Mouse (Mus musculus) B cell, adult 2 months (primary cell): ENCODE measurements at regions not wholly inside any gene's neighbourhood (a gene's known extent, or its start where the extent isn't known, plus 50 kb on each side); places are given as distances from the start of the nearest gene placed in this dataset.

Source experiments
- DNase-seq, 2 experiments: peaks; one replicate each; pipeline ENCODE4 v3.0.0; 2022

DNA sequence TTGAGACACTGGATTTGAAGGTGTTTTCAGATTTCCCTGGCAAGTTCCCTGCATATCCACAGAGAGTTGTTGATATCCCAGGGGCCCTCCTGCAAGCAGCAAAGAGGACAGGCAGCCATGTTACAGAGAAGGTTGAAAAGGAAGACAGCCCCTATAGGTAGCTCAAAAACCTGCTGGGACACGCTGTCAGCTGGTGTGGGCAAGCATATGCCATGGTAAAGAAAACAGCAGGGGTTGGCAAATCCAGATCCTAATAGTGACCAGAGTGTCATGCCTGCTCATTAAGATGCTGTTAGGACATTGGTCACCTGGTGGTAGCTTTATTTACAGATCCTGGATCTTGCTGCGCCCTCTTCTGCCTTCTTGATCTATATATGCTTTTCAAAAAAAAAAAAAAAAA is 397.6 kb downstream of the Tns1 start:
- DNase-seq: no peak

DNA sequence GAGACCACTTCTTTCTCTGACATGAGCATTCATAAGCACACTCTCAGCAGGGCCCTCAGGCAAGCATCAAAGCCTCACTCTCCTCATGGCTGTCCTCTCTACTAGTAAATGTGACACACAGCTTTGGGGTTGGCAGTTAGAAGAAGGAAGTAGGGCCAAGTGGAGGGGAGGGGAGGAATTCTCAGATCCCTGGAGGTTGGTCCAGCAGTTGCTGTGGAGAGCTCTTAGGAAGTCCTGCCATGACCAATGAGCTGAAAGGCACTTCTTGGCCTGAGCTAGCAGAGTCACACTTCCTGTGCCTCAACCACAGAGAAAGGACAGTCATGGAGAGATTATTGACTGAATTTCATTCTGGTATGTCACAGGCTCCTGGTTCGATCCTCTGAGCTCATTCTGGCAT is 398.8 kb downstream of the Tns1 start:
- DNase-seq: no peak

GRCm38 (mm10) chr1:73724551-73724950 is 399.7 kb downstream of the Tns1 start:
- no peak for DNase-seq

GRCm38 (mm10) chr1:73721486-73722225 is 402.6 kb downstream of the Tns1 start:
- DNase-seq: no peak

DNA sequence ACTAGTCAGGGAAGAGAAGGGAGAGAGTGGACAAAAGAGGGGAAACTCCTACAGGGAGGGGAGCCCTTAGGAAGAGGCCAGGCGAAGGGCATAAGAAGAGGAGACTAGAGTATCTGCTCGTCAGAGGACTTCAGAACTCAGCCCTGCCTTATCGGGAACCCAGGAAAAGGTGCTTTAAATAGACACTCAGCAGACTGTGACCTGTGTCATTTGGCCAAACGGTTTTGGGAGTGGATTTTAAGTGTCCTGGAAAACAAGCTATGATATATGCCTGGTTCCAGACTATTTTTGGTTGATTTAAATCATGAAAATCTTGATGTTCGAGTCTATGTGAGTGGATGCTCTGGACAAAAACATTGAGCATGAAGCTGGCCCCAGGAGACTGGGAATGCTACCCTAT is 405.8 kb downstream of the Tns1 start:
- no peak for DNase-seq

- no peak for DNase-seq
These were observed 406.8 kb downstream of the Tns1 start for GRCm38 (mm10) chr1:73717401-73717800.

DNA sequence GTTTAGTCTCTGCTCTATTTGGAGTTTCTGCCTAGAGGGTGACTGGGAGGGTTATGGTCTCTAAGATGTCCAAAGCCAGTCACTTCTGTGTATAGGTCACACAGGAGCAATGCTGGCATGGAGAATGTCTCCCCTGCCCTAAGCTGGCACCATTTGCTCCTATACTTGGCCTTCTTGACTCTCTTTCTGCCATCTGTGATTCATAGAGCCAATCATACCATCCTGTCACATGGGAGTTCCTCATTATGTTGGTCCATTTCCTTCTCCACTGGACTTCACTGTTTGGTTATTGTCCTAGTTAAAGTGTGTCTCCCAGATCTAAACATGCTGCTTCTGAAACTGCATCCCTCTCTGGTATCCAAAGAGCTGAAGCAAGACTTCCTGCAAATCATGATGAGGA is 407.3 kb downstream of the Tns1 start:
- DNase-seq: no peak

DNA sequence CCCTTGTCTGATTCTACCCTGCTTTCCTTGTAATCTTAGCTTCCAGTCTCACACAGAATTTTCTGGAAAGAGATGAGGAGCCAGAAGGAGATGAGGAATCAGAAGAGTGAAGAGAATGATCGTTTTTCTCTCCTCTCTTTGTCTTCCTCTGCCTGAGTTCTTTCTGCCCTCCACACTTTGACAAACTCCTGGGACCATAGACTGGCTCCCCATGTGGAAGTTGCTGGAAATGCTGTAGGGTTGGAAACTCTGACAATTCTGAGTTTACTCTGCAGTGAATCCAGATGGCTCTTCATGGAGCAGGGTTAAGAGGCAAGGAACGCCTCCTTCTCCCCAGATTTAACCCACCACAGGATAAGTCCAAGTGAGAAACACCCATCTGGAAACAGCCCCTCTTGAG is 408.7 kb downstream of the Tns1 start:
- no peak for DNase-seq

GRCm38 (mm10) chr1:73702428-73702842 is 421.8 kb downstream of the Tns1 start:
- no peak for DNase-seq

DNA sequence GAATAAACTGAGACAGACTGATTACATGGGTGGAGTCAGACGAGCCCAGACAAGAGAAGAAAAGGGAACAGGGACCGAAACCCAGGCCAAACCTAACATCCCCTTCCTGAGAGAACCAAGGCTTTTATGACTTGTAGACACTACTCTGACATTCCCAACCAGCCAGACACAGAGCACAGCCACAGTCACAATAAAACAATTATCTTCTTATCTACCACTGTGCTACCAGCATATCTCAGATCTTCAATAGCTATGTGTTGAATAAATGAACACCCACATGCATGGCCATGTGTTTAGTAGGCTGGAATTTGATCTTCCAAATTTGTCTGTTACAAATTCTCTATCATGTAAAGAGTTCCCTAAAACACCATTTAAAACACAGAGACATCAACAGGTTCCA is 430.7 kb downstream of the Tns1 start:
- no peak for DNase-seq

DNA sequence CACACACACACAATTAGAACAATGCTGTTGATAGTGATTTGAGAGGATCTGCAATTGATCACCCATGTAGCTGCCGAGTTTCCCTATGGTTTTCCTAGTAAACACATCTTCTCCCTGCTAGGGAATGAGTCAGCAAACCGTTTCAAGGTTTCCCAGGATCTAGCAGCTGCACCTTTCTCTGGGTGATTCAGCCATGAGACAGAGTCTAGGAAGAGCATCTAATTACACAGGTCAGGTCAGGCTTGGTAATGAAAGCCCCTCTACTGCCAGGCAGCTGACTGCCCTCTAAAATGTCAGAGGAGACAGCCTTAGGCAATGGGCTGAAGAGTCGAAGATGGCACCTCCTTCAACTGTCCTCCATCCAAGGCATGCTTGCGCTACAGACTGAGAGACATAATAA is 438.5 kb downstream of the Tns1 start:
- DNase-seq: no peak

DNA sequence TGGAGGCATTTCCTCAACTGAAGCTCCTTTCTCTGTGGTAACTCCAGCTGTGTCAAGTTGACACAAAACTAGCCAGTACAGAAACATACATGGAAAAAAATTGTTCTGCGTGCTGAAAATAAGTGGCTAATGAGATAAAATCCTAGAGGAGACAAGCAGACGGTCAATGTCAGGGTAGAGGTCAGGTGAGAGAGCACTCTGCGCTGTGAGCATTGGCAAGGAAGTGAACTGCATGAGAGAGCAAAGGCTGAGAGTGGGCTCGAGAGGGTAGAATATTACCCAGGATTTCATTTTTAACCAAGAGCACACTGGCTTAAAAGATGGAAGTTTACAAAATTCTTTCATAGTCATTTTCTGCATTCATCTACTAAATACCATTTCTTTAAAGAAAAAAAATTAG is 439.2 kb downstream of the Tns1 start:
- DNase-seq: no peak

DNA sequence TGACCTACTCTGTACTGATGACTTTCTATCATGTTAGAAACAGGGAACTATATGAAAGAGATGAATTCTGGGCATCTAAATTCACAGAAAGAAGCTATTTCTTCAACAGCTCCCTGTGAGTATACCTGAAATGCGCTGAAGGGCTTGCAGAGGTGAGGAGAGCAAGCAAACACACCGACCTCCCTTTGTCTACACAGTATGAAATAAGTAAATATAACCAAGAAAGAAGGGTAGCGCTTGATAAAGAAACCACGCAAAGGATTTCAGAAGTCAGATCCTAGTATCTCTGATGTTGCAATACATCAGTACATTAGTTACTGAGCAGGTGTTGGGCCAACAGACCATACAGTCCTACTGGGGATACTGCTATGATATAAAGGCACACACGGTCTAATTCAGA is 440.1 kb downstream of the Tns1 start:
- no peak for DNase-seq

DNA sequence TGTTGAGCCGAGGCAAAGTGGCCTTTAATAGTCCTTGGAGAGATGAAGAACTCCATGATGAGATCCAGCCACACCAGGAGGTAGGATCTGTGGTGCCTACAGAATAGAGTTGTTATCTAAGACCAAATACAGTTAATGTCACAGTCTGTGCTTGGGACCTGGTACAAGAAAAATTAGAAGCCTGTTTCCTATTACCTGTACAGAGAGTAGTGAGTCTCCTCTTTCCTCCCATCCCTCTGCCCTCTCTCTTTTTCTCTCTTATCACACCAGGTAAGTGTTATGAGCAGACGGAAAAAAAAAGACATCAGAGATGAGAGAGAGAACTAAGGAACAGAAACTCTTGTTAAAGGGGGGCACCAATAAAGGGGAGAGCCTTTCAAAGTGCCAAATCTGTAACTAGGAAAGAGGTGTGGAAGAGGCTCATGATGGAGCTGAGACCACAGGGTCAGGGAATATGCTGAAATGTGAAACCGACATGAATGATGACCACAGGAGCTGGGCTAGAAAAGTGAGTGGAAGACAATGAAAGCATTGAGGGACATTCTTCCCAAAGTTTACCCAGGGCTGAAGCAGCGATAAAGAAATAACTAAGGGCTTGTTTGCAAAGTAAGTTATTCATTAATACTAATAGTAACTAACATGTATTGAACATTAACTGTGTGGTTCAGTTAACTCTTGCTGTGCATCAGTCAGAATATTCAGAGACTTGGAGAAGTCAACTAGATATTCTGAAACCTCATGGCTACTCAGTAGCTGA is 440.9 kb downstream of the Tns1 start:
- DNase-seq: no peak

DNA sequence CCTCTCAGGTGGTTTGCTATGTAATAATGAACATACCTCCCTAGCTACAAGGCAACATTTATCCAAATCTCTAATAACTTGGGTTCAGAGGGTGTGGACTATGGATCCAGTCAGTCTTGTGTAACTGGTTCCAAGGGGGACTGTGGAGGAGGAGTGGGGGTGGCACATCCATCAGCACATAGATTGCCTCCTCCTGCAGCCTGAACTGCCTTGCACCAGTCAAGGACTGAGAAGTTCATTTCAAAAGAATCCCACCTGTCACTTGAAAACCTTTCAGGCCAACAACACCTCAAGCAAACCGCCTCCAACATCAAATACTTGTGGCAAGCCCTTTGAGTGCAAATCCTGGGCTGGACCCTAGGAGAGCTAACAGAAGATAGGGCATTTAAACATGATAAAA is 442.6 kb downstream of the Tns1 start:
- no peak for DNase-seq

DNA sequence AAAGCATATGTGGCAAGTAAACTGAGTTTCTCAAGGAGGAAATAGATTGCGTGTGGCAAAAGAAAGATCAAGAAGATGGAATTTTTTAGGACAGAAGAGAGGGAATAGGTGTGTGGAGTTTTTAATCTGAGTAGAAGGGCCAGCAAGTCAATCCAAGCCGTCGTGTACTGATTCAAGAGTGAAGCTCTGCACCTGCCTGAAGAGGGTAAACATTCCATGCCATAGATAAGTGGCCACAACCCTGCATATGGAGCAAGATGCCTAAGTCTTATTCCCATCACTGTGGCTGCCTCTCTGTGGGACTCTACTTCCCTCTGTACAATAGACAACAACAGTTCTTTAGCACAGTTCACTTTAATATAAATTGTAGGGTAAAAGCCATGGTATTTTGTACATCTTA is 443.4 kb downstream of the Tns1 start:
- DNase-seq: no peak

DNA sequence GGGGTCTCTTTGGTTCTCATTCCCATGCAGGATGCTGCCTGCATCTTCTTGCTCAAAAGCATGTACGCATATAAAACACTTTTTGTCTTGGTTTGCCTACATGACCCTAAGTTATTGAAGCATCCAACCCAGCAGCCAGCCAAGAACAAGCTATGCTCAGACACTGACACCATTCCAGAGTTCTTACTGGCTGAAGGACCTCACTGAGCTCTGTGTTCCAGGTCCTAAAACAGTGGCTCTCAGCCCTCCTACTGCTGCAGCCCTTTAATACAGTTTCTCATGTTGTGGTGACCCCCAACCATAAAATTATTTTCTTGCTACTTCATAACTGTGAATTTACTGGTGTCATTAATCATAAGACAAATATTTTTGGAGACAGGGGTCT is 450.4 kb downstream of the Tns1 start:
- no peak for DNase-seq

- DNase-seq: no peak
These were observed 450.9 kb downstream of the Tns1 start for GRCm38 (mm10) chr1:73673191-73673850.

DNA sequence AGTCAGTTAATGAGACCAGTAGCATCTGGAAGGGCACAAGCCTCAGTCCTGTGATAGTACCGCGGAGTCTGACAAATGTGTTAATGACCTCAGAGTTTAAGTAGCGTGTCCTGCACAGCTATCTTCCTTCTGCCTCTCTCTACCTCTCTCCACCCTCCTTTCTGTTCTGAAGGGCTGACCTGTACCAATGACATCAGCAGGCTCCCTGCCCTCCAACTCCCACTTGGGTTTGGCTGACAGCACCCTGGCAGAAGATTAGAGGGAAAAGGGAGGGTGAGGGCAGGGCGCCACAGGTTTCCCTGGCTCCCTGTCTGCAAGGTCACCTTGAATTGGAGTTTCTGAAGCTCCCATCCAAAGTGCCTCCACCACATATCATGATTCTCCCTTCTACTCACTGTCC is 452.0 kb downstream of the Tns1 start:
- no peak for DNase-seq

DNA sequence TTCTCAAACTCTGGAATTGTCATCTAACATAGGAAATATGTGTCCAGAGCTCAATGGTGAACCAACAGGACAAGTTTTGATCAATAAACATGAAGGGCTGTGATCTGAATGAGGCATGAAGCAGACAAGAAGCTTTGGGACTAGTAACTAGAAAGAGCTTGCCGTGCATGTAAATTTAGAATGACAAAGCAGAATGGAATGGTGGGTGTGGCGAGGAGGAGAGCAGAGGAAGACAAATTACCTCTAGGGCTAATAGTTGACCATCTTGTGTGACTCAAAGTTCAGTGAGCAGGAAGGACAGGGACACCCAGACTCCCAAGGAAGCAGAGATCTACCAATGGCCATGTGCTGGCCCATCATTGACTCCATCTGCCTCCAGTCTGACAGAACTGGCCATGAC is 455.6 kb downstream of the Tns1 start:
- DNase-seq: no peak

DNA sequence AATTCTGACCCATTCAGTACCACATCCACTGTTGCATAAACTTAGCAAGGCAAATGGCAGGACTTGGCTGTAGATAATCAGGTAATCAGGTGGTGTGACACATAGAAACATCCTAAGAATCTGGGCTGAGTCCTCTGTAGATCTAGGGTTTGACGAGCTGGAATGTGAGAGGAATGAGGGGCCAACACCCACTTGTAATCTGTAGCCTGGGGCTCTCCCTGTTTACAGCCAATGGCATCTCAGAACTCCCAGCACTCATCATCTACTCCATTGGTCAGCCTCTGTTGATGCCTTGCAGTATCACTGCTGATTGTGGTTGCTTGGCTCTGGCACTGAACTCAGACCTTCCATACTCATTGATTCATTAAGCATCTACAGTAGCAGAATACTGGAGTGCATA is 460.7 kb downstream of the Tns1 start:
- no peak for DNase-seq

- DNase-seq: no peak
These were observed 479.2 kb downstream of the Tns1 start for GRCm38 (mm10) chr1:73645011-73645410.

GRCm38 (mm10) chr1:73644394-73644793 is 479.9 kb downstream of the Tns1 start:
- no peak for DNase-seq

DNA sequence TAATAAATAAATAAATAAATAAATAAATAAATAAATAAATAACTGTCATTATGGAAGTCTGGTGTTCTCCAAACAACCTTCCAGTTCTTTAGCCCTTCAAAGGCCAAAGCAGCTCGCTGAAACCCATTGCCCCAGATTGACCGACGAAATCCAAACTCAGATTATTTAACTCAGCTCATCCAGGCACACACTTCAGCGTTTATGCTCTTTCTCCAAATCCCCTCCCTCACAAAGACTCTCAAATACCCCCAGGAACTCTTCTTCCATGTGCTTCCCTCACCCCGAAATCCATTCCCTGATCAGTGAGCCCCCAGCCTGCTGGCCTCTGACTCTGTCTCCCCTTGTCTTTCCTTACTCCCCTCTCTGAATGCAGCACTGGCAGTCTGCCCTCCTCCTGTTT is 480.8 kb downstream of the Tns1 start:
- DNase-seq: no peak
